Mouse (Mus musculus): ENCODE results near the gene Mn1. TPM values are rescaled to one million over a fixed set of nuclear protein-coding genes. Genes with fewer than 3 reads are reported as not detected.

Mn1 gene
- polyA plus RNA-seq, 1 experiment from 2014 or later = 53.0 TPM

DNA sequence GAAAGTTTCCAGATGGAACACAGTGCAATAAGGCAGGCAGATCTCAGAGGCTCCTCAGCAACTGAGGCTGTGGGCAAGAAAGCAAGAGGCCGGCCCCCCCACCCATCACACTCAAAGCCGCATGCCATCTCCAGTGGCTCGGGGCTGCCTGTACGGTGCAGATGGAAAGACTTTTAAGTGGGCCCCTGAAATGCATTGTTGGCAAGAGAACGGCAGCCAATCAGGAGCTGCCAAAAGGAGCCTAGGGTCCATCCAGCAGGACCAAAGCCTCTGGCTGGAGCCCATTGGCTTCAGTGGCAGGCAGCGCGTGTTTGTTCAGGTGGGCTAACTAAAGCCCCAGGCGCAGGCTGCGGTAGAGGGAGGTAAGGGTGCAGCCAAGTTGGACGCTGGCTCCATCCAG is 21.4 kb upstream of the Mn1 start:
- Histone ChIP-seq H3K27me3 (ENCODE audit: low read depth, poor library complexity, severe bottlenecking) (peaks cover 39% of the 10 kb centered on the region), H3K9me3 (replicated peaks) (no peaks in the 10 kb centered on the region), H3K27ac (replicated peaks) (peak overlapping the region; percentile 53; the same call in 1 of the 2 replicates), H3K4me3 (no peak overlapping the region), H3K36me3 (no peaks in the 10 kb centered on the region), H3K4me1 (peaks cover 49% of the 10 kb centered on the region)
- WGBS = 59% methylated on average over 10 of the region's 10 CpGs
- DNase-seq (ENCODE audit: low spot score) = no peak

DNA sequence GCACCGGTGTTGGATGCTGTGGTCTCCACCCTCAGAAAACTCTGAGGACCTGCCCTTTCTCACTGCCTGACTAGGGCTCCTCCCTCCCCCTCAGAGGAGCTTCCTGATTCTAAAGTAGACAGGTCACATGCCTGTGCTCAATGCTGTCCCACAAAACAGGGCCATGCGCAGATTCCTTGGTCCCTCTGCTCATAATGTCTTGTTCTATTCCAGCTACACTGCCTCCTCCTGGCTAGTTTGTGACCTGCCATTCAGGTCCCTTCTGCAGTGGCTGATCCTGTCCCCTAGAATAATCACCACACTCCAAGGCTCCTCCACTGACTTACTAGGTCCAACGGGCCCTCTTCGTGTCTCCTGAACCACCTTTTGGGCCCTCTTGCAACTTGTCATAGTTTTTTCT is 21.0 kb upstream of the Mn1 start:
- Histone ChIP-seq H3K4me3 (no peak overlapping the region), H3K9me3 (replicated peaks) (no peaks in the 10 kb centered on the region), H3K4me1 (peaks cover 49% of the 10 kb centered on the region), H3K27ac (replicated peaks) (peak overlapping the region; percentile 53; the same call in 1 of the 2 replicates), H3K36me3 (no peaks in the 10 kb centered on the region), H3K27me3 (ENCODE audit: low read depth, poor library complexity, severe bottlenecking) (peaks cover 39% of the 10 kb centered on the region)
- DNase-seq (ENCODE audit: low spot score) = no peak
- 81% methylated on average over 4 of the region's 4 CpGs for WGBS

DNA sequence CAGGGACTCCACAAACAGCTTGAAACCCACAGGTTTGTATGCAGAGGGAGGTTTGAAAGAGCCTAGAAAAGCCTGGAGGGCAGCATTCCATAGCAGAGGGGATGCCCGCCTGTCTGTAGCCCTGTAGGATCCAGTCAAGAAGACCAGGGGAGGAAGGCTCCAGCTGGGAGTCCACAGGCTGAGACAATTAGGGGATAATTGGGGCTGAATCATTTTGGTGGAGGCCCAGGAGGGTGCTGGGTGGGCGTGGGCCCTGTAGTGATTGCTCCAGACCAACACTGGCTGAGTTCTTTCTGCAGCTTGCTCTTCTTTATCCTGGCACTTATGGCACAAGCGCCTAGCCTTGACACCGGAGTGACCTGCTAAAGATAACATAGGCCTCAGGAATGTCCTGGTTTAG is 18.7 kb upstream of the Mn1 start:
- no peak for DNase-seq (ENCODE audit: low spot score)
- WGBS = 43% methylated on average over 4 of the region's 4 CpGs
- 0 out of 2 replicates have a peak overlapping the region, but pooled peaks have one; percentile 4 for H3K27ac ChIP-seq (replicated peaks)

DNA sequence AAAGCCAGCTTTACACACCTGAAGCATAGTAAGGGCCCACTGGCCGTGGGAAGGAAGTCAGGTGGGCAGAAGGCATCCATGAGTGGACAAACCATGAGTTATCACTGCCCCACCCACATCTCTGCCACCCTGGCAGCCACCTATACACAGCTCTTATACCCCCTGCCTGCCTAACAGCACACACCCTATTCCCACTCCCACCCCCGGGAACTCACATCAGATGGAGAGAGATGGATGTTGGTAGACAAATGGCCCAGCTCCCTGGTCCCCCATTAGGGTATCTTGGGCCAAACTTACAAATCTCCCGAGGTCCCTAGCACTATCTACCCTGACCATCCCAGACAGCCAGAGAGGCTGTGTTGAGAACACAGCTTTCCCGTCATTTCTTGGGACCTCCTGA is 17.9 kb upstream of the Mn1 start:
- Histone ChIP-seq H3K27ac (replicated peaks) (no peak overlapping the region), H3K4me1 (peaks cover 30% of the 10 kb centered on the region), H3K36me3 (no peaks in the 10 kb centered on the region), H3K9me3 (replicated peaks) (no peaks in the 10 kb centered on the region), H3K27me3 (ENCODE audit: low read depth, poor library complexity, severe bottlenecking) (peaks cover 39% of the 10 kb centered on the region), H3K4me3 (no peak overlapping the region)
- 86% methylated on average over 4 of the region's 4 CpGs for WGBS
- DNase-seq (ENCODE audit: low spot score) = no peak

More for the DNA sequence above, 18.7 kb upstream of the Mn1 start:
- Histone ChIP-seq H3K36me3 (no peaks in the 10 kb centered on the region), H3K9me3 (replicated peaks) (no peaks in the 10 kb centered on the region), H3K4me1 (peaks cover 38% of the 10 kb centered on the region), H3K4me3 (no peak overlapping the region), H3K27me3 (ENCODE audit: low read depth, poor library complexity, severe bottlenecking) (peaks cover 39% of the 10 kb centered on the region)

DNA sequence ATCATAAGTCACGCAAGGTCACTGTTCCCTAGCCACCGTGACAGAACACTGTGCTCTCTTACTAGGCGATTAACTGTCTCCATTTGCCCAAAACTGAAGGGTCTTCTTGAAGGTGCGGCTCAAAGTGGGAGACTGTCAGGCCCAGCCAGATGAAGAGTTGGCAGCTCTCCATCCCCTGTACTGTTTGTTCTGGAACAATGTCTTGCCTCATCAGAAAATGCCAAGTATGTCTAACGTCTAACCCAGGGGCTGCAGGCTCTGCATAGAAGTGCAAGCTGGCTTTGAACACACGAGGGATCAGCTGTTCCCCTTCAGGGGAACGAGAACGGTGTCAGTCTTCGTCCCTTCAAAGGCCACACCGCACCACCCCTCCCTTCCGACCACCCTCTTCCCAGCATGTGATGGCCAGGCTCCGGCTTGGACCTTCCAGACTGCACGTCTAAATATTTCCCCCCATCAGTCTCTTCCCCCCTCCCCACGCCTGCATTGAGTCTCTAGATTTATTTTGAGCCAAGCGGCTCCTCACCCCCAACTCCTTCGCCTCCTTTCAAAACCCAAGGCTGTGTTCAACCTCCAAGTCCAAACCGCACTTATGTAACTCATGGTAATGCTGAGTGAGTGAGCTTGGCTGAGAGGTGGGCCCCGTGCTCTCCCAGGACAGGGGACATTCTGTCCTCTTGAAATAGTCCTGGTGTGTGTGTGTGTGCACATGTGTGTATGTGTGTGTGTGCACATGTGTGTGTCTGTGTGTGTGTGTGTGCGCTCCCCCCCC is 15.1 kb upstream of the Mn1 start:
- no peak overlapping the region for H3K4me3 ChIP-seq
- H3K4me1 ChIP-seq = peaks cover 10% of the 10 kb centered on the region
- 87% methylated on average over 19 of the region's 19 CpGs for WGBS
- H3K9me3 ChIP-seq (replicated peaks) = no peaks in the 10 kb centered on the region
- no peak for DNase-seq (ENCODE audit: low spot score)
- H3K27me3 ChIP-seq (ENCODE audit: low read depth, poor library complexity, severe bottlenecking) = peaks cover 24% of the 10 kb centered on the region
- H3K36me3 ChIP-seq = no peaks in the 10 kb centered on the region
- H3K27ac ChIP-seq (replicated peaks) = no peak overlapping the region

DNA sequence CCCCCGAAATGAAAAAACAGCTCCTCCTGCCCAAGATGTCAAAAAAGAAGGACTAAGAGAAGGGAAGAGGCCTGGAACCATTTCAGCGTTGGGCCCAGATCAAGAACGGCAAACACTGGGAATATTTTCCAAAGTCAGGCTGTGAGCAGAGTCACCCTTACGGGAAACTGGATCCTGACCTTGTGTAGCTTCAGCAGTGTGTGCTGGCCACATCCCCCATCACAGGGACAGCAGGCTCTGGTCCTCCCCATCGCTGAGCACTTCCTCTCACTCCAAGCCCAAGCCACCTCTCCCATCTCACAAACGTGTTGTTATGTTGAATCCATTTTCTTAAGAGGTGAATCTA is 14.5 kb upstream of the Mn1 start:
- no peak for DNase-seq (ENCODE audit: low spot score)
- no peaks in the 10 kb centered on the region for H3K36me3 ChIP-seq
- H3K4me1 ChIP-seq = peaks cover 11% of the 10 kb centered on the region
- peaks cover 21% of the 10 kb centered on the region for H3K27me3 ChIP-seq (ENCODE audit: low read depth, poor library complexity, severe bottlenecking)
- no peak overlapping the region for H3K27ac ChIP-seq (replicated peaks)
- H3K9me3 ChIP-seq (replicated peaks) = no peaks in the 10 kb centered on the region
- H3K4me3 ChIP-seq = no peak overlapping the region
- WGBS = 92% methylated on average over 6 of the region's 6 CpGs

DNA sequence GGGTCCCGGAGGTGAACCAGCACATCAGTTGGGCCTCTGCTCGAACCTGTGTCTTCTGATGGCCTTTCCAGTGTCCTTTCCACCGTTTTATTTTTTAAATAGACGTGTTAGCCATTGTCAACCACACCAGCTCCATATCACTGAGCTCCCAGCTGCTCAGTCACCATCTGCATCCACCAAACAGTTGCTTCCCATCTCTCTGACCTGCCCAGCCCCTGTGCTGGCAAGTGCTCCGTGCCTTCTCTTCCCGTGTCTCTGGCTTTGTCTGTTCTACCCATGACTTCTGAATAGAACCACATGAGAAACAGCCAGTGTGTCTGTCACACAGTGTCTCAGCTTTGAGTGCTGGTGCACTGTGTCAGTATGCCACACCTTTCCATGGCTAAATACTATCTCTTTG is 12.4 kb upstream of the Mn1 start:
- H3K36me3 ChIP-seq = no peaks in the 10 kb centered on the region
- peaks cover 21% of the 10 kb centered on the region for H3K27me3 ChIP-seq (ENCODE audit: low read depth, poor library complexity, severe bottlenecking)
- no peak for DNase-seq (ENCODE audit: low spot score)
- no peaks in the 10 kb centered on the region for H3K9me3 ChIP-seq (replicated peaks)
- peaks cover 22% of the 10 kb centered on the region for H3K4me1 ChIP-seq
- H3K27ac ChIP-seq (replicated peaks) = no peak overlapping the region
- 81% methylated on average over 6 of the region's 6 CpGs for WGBS
- H3K4me3 ChIP-seq = no peak overlapping the region

DNA sequence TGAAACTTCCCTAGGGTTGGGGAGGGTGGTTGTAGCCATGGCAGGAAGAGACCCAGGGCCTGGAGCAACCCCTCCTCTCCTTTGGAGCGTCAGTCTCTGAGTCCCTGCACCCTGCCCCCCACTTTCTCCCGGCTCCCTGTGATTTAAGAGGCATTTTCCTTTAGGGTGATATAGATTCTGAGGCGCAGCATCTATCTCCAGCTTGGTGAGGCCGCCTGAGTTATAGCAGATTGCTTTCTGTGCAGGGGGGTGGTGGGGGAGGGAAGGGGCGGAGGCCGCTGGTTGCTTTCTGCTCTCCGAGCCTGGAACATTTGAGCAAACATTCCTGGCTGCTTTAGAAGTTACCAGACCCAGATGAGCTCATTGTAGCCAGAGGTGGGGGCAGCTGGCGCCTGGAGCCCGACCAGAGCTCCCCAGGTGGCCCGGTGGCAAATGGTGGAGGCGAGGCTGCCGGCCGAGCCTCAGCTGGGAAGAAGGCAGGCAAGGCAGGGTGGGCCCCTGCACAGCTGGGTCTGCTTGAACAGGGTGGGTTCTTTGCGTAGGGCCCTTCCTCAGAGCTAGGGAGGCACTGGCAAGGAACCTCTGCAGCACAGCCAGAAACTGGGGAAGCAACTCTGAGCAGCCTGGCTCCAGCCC is 8.6 kb upstream of the Mn1 start:
- no peaks in the 10 kb centered on the region for H3K36me3 ChIP-seq
- H3K27me3 ChIP-seq (ENCODE audit: low read depth, poor library complexity, severe bottlenecking) = peaks cover 51% of the 10 kb centered on the region
- H3K9me3 ChIP-seq (replicated peaks) = no peaks in the 10 kb centered on the region
- 23% methylated on average over 14 of the region's 14 CpGs for WGBS
- peaks cover 30% of the 10 kb centered on the region for H3K4me1 ChIP-seq
- no peak for DNase-seq (ENCODE audit: low spot score)
- H3K4me3 ChIP-seq = no peak overlapping the region; the same call in 1 of the 2 replicates
- peak overlapping the region; percentile 65 for H3K27ac ChIP-seq (replicated peaks)

DNA sequence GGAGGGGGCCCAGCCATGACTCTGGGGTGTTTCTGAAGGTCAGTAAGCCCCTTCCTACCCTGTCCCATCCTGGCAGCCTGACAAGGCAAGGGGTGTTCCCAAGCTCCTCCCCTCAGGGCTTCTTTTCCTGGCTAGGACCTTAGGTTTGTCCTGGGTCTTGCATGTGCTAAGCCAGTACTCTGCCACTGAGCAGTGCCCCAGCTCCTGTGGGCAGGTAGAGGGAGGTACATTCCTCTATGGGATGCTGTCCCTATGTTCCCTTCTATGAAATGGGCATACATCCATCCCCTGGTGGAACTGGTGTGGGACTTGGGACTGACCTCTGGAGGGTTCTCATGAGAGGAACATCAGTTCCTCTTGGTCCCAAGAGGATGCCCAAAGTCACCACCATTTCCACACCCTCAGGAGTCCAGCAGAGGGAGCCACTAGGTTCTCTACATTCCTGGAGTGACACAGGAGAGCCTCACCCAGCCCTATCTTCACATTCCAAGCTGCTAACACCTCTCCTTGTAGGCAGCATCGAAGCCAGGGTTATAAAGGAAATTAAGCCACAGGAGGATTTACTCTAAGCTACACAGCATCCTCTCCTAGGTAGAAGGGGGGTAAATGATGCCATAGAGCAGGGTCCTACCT is 7.6 kb upstream of the Mn1 start:
- H3K27ac ChIP-seq (replicated peaks) = 0 out of 2 replicates have a peak overlapping the region, but pooled peaks have one; percentile 7
- 41% methylated on average over 1 of the region's 1 CpGs for WGBS

DNA sequence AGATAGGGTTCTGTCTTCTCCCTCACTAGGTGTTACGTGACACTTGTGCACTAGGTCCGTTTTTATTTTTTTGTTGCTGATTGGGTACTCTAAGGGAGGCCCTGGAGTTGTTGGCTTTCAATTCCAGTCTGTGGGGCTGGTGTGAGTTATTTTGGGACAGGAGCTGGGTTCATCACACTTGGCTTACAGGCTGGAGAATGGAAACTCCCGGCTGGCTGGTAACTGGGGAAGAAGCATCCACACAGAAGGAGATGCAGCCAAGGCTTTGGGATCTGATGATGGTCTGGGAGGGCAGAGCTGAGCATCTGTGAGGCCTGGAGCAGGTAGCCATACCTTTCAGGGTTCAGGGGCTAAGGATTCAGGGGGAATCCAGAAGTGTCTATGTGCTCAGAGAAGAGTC is 6.5 kb upstream of the Mn1 start:
- Histone ChIP-seq H3K27ac (replicated peaks) (no peak overlapping the region), H3K36me3 (no peaks in the 10 kb centered on the region), H3K27me3 (ENCODE audit: low read depth, poor library complexity, severe bottlenecking) (peaks cover 58% of the 10 kb centered on the region), H3K4me3 (no peak overlapping the region), H3K9me3 (replicated peaks) (no peaks in the 10 kb centered on the region), H3K4me1 (peaks cover 49% of the 10 kb centered on the region)
- 71% methylated on average over 3 of the region's 3 CpGs for WGBS
- DNase-seq (ENCODE audit: low spot score) = no peak

More for the DNA sequence above, 7.6 kb upstream of the Mn1 start:
- no peak overlapping the region for H3K4me3 ChIP-seq
- no peaks in the 10 kb centered on the region for H3K9me3 ChIP-seq (replicated peaks)
- H3K4me1 ChIP-seq = peaks cover 37% of the 10 kb centered on the region
- H3K27me3 ChIP-seq (ENCODE audit: low read depth, poor library complexity, severe bottlenecking) = peaks cover 58% of the 10 kb centered on the region
- H3K36me3 ChIP-seq = no peaks in the 10 kb centered on the region
- peak; percentile 49 for DNase-seq (ENCODE audit: low spot score)

DNA sequence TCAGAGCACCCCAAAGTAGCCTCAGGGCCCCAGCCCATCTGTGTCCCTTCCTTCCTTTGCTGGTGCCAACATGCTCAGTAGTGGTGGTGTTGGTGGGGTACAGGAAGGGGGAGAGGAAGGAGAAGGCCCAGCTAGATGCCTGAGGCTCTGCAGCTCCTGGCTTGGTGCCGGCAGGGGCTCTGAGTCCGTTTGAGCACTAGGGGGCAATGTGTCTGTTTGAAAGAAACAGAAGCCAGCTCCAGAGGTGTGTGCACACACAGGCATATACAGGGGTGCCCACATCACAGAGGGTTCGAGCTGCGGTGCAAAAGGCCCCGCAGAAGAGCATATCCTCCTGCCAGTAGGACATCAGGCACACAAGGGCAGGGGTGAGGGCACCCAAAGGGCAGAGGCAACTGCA is 3.0 kb upstream of the Mn1 start:
- H3K27ac ChIP-seq (replicated peaks) = peak overlapping the region; percentile 96
- H3K36me3 ChIP-seq = peaks cover 11% of the 10 kb centered on the region
- DNase-seq (ENCODE audit: low spot score) = peak; percentile 78
- WGBS = 2% methylated on average over 5 of the region's 5 CpGs
- H3K4me1 ChIP-seq = peaks cover 51% of the 10 kb centered on the region
- H3K9me3 ChIP-seq (replicated peaks) = no peaks in the 10 kb centered on the region
- H3K4me3 ChIP-seq = peak overlapping the region; percentile 98
- peaks cover 41% of the 10 kb centered on the region for H3K27me3 ChIP-seq (ENCODE audit: low read depth, poor library complexity, severe bottlenecking)

DNA sequence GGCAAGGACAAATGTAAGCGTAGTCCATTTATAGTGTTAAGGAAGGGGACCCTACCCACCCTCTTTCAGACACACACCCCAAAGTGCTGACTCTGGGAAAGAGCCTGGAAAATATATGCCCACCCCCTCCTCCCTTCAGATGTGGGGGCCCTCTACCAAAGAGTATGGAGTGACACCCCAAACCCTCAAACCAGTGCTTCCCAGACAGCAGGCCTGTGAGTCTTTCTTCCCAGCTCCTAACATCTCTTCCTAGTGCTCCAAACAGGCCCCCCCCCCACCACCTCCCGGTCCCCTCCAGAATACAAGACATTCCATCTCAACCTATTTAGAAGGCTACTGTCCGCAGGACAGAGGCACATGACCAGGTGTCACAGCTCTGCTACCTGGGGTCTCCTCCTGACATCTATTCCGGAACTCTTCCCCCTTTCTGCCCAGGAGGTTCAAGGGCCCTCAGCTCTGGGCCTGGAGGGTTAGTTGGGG is 2.4 kb upstream of the Mn1 start:
- WGBS = 28% methylated on average over 4 of the region's 4 CpGs
- Histone ChIP-seq H3K9me3 (replicated peaks) (no peaks in the 10 kb centered on the region), H3K4me3 (peak overlapping the region; percentile 98), H3K36me3 (peaks cover 17% of the 10 kb centered on the region), H3K4me1 (peaks cover 54% of the 10 kb centered on the region), H3K27ac (replicated peaks) (peak overlapping the region; percentile 96), H3K27me3 (ENCODE audit: low read depth, poor library complexity, severe bottlenecking) (peaks cover 38% of the 10 kb centered on the region)
- DNase-seq (ENCODE audit: low spot score) = no peak

DNA sequence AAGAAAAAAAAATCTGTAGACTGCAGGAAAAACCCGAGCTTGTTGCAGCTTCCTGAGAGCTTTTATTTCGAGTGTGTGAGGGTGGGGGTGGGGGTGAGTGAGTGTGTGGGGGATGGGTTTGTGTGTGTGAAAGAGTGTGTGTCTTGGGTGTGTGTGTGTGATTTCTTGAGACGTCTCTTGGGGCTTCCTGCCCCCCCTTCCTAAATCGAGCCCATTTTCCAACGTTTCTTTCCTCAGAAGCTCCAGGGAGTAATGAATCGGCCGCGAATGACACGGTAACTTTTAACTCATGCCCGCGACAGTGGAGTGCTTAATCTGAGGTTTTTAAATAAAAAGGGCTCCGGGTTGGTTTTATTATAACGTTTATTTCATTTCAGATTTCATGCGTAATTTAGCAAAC is 1.6 kb upstream of the Mn1 start:
- Histone ChIP-seq H3K4me1 (peaks cover 62% of the 10 kb centered on the region), H3K27me3 (ENCODE audit: low read depth, poor library complexity, severe bottlenecking) (peaks cover 32% of the 10 kb centered on the region)

More for the DNA sequence above, 1.6 kb upstream of the Mn1 start:
- Histone ChIP-seq H3K36me3 (peaks cover 25% of the 10 kb centered on the region), H3K4me3 (peak overlapping the region; percentile 98), H3K9me3 (replicated peaks) (no peaks in the 10 kb centered on the region), H3K27ac (replicated peaks) (peak overlapping the region; percentile 96)
- WGBS = under 1% methylated on average over 14 of the region's 14 CpGs
- DNase-seq (ENCODE audit: low spot score) = no peak

Data from midbrain, embryonic 10.5 days (tissue).